Mouse (Mus musculus): ENCODE results near the gene Eef1g. TPM values are rescaled to one million over a fixed set of nuclear protein-coding genes. Genes with fewer than 3 reads are reported as not detected.
A peak's percentile ranks its signal among the peaks of the same experiment; 100 is the strongest.

Gene Eef1g
- polyA plus RNA-seq, 1 experiment, result 251 TPM

DNA sequence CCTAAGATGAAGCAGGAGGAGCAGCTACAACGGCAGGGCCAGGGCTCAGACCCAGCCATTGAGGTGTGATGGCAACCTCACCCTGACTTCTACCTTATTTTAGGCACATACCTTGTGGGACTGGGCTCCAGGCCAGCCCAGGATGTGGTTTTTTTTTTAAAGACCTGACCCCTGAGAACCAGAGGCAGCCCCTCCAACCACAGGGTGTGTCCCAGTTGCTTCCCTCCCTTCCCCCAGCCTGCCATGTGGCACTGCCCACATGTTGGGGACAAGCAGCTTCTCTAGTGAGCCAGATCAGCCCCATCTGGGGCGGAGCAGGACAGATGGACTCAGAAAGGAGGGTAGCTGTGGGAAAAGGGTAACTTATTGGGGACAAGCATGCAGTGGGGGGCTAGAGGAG is 40.1 kb upstream of the Eef1g start:
- H3K36me3 ChIP-seq (ENCODE audit: control insufficient read depth, insufficient read depth, low read length), result no peaks in the 10 kb centered on the region
- 26% methylated on average over 2 of the region's 2 CpGs for WGBS
- no peak overlapping the region for H3K27ac ChIP-seq (ENCODE audit: control insufficient read depth, insufficient read depth, low read length)
- peaks cover 15% of the 10 kb centered on the region for H3K4me1 ChIP-seq (replicated peaks; ENCODE audit: control insufficient read depth, insufficient read depth, low read length)
- TF ChIP-seq POLR2A (IDR thresholded peaks at IDR 0.05; ENCODE audit: control insufficient read depth, extremely low read depth, insufficient read depth, low read length, poor library complexity) (no peak), CTCF (IDR thresholded peaks at IDR 0.05; ENCODE audit: borderline replicate concordance, control insufficient read depth, extremely low read depth, insufficient read depth, low read length, poor library complexity) (no peak)
- H3K27me3 ChIP-seq (ENCODE audit: control insufficient read depth, insufficient read depth, low read length), result no peaks in the 10 kb centered on the region
- no peak overlapping the region for H3K4me3 ChIP-seq (ENCODE audit: control insufficient read depth, insufficient read depth, low read length)
- no peak for DNase-seq

GRCm38 (mm10) chr19:8927891-8928525 is 38.8 kb upstream of the Eef1g start:
- no peak for TF ChIP-seq POLR2A (IDR thresholded peaks at IDR 0.05; ENCODE audit: control insufficient read depth, extremely low read depth, insufficient read depth, low read length, poor library complexity)
- no peak for TF ChIP-seq CTCF (IDR thresholded peaks at IDR 0.05; ENCODE audit: borderline replicate concordance, control insufficient read depth, extremely low read depth, insufficient read depth, low read length, poor library complexity)
- 94% methylated on average over 12 of the region's 12 CpGs for WGBS
- Histone ChIP-seq H3K27me3 (ENCODE audit: control insufficient read depth, insufficient read depth, low read length) (no peaks in the 10 kb centered on the region), H3K27ac (ENCODE audit: control insufficient read depth, insufficient read depth, low read length) (no peak overlapping the region), H3K4me1 (replicated peaks; ENCODE audit: control insufficient read depth, insufficient read depth, low read length) (peaks cover 15% of the 10 kb centered on the region), H3K36me3 (ENCODE audit: control insufficient read depth, insufficient read depth, low read length) (no peaks in the 10 kb centered on the region), H3K4me3 (ENCODE audit: control insufficient read depth, insufficient read depth, low read length) (no peak overlapping the region)
- no peak for DNase-seq

- Histone ChIP-seq H3K4me3 (ENCODE audit: control insufficient read depth, insufficient read depth, low read length) (peak overlapping the region; percentile 82; the same call in 1 of the 2 replicates), H3K36me3 (ENCODE audit: control insufficient read depth, insufficient read depth, low read length) (peaks cover 4% of the 10 kb centered on the region; the same call in 1 of the 2 replicates)
- no peak for DNase-seq
Observed at GRCm38 (mm10) chr19:8928689-8929223, 38.1 kb upstream of the Eef1g start.

GRCm38 (mm10) chr19:8929224-8930088 is 37.4 kb upstream of the Eef1g start, which contains the start of the genes Rom1 and Eml3:
TSS of gene Rom1 (minus strand) at chr19:8929356.
TSS of gene Eml3 (plus strand) at chr19:8929552.
- peak; percentile 89 for TF ChIP-seq CTCF (IDR thresholded peaks at IDR 0.05; ENCODE audit: borderline replicate concordance, control insufficient read depth, extremely low read depth, insufficient read depth, low read length, poor library complexity)
- TF ChIP-seq POLR2A (IDR thresholded peaks at IDR 0.05; ENCODE audit: control insufficient read depth, extremely low read depth, insufficient read depth, low read length, poor library complexity), result peak; percentile 40; the same call in 1 of the 2 replicates
- 2% methylated on average over 68 of the region's 74 CpGs for WGBS
- DNase-seq, result peak; percentile 91

More at GRCm38 (mm10) chr19:8928689-8929223, 38.1 kb upstream of the Eef1g start:
- no peak; the same call in 1 of the 2 replicates for TF ChIP-seq POLR2A (IDR thresholded peaks at IDR 0.05; ENCODE audit: control insufficient read depth, extremely low read depth, insufficient read depth, low read length, poor library complexity)
- no peak for TF ChIP-seq CTCF (IDR thresholded peaks at IDR 0.05; ENCODE audit: borderline replicate concordance, control insufficient read depth, extremely low read depth, insufficient read depth, low read length, poor library complexity)
- H3K27me3 ChIP-seq (ENCODE audit: control insufficient read depth, insufficient read depth, low read length), result no peaks in the 10 kb centered on the region
- WGBS, result 66% methylated on average over 16 of the region's 16 CpGs
- no peak overlapping the region for H3K27ac ChIP-seq (ENCODE audit: control insufficient read depth, insufficient read depth, low read length)
- peaks cover 15% of the 10 kb centered on the region for H3K4me1 ChIP-seq (replicated peaks; ENCODE audit: control insufficient read depth, insufficient read depth, low read length)

DNA sequence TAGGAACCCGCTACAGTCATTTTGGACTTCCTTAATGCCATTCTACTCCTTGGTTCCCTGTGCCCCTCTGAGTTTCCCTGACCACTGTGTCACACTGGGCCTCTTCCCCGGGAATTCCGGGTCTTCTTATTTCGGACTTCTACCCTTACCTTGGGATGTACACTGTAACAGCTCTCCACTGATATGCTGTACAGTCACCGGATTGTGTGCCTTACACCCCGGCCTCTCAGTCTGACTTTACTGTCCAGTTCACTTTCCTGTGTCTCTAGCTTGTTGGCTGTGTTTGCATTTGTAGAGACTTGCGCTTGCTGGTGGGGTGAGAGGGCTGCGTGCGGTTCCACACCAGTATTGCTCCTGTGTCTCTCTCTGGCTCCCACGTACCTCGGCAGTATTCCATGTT is 36.7 kb upstream of the Eef1g start:
- H3K36me3 ChIP-seq (ENCODE audit: control insufficient read depth, insufficient read depth, low read length), result peaks cover 4% of the 10 kb centered on the region; the same call in 1 of the 2 replicates
- peak overlapping the region; percentile 82 for H3K4me3 ChIP-seq (ENCODE audit: control insufficient read depth, insufficient read depth, low read length)
- no peak overlapping the region for H3K27ac ChIP-seq (ENCODE audit: control insufficient read depth, insufficient read depth, low read length)
- no peaks in the 10 kb centered on the region for H3K27me3 ChIP-seq (ENCODE audit: control insufficient read depth, insufficient read depth, low read length)
- TF ChIP-seq CTCF (IDR thresholded peaks at IDR 0.05; ENCODE audit: borderline replicate concordance, control insufficient read depth, extremely low read depth, insufficient read depth, low read length, poor library complexity) (no peak), POLR2A (IDR thresholded peaks at IDR 0.05; ENCODE audit: control insufficient read depth, extremely low read depth, insufficient read depth, low read length, poor library complexity) (no peak)
- 19% methylated on average over 11 of the region's 11 CpGs for WGBS
- peaks cover 15% of the 10 kb centered on the region for H3K4me1 ChIP-seq (replicated peaks; ENCODE audit: control insufficient read depth, insufficient read depth, low read length)
- DNase-seq, result no peak

More at GRCm38 (mm10) chr19:8929224-8930088, 37.4 kb upstream of the Eef1g start, which contains the start of the genes Rom1 and Eml3:
- peaks cover 15% of the 10 kb centered on the region for H3K4me1 ChIP-seq (replicated peaks; ENCODE audit: control insufficient read depth, insufficient read depth, low read length)
- peak within 1 kb of the TSS; percentile 82 for H3K4me3 ChIP-seq (ENCODE audit: control insufficient read depth, insufficient read depth, low read length)
- H3K36me3 ChIP-seq (ENCODE audit: control insufficient read depth, insufficient read depth, low read length), result peaks cover 4% of the 10 kb centered on the region; the same call in 1 of the 2 replicates
- no peaks in the 10 kb centered on the region for H3K27me3 ChIP-seq (ENCODE audit: control insufficient read depth, insufficient read depth, low read length)
- peak within 1 kb of the TSS; percentile 33; the same call in 1 of the 2 replicates for H3K27ac ChIP-seq (ENCODE audit: control insufficient read depth, insufficient read depth, low read length)

DNA sequence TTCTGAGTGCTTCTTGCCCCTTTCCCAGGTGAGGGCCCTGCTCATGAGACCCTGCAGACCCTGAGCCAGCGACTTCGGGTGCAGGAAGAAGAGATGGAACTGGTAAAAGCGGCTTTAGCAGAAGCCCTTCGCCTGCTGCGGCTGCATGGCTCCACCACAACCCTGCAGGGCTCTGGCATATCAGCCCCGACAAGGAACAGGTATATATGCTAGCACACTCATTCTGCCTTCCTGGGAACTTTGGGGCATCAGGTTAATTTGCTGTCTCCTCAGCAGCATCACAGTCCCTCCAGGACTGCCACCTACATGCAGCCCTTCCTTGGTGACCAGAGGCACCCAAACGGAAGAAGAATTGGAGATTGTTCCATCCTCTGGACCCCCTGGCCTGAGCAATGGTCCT is 36.1 kb upstream of the Eef1g start:
- WGBS, result 89% methylated on average over 7 of the region's 7 CpGs
- no peak overlapping the region for H3K4me3 ChIP-seq (ENCODE audit: control insufficient read depth, insufficient read depth, low read length)
- peaks cover 15% of the 10 kb centered on the region for H3K4me1 ChIP-seq (replicated peaks; ENCODE audit: control insufficient read depth, insufficient read depth, low read length)
- TF ChIP-seq CTCF (IDR thresholded peaks at IDR 0.05; ENCODE audit: borderline replicate concordance, control insufficient read depth, extremely low read depth, insufficient read depth, low read length, poor library complexity) (no peak), POLR2A (IDR thresholded peaks at IDR 0.05; ENCODE audit: control insufficient read depth, extremely low read depth, insufficient read depth, low read length, poor library complexity) (no peak)
- H3K27me3 ChIP-seq (ENCODE audit: control insufficient read depth, insufficient read depth, low read length), result no peaks in the 10 kb centered on the region
- DNase-seq, result no peak
- no peak overlapping the region for H3K27ac ChIP-seq (ENCODE audit: control insufficient read depth, insufficient read depth, low read length)
- peaks cover 4% of the 10 kb centered on the region; the same call in 1 of the 2 replicates for H3K36me3 ChIP-seq (ENCODE audit: control insufficient read depth, insufficient read depth, low read length)
